Mouse (Mus musculus) CD4-positive, CD25-positive, alpha-beta regulatory T cell, adult 2 months (primary cell): Measurements from ENCODE around the gene Hist1h2ba.

Source experiments
- DNase-seq: peaks from one replicate; pipeline ENCODE4 v3.0.0-alpha.2; 2012; ENCODE audit warnings: low read depth, low spot score

Gene Hist1h2ba

GRCm38 (mm10) chr13:23906906-23907305 is 27.1 kb downstream of the Hist1h2ba start:
- DNase-seq = no peak

- DNase-seq = peak; percentile 29
These were observed 35.7 kb downstream of the Hist1h2ba start for GRCm38 (mm10) chr13:23898242-23898641.

- no peak for DNase-seq
These were observed 40.7 kb downstream of the Hist1h2ba start for GRCm38 (mm10) chr13:23893269-23893593.

- no peak for DNase-seq
These were observed 41.2 kb downstream of the Hist1h2ba start for GRCm38 (mm10) chr13:23892592-23893268.

GRCm38 (mm10) chr13:23889011-23889605 is 44.8 kb downstream of the Hist1h2ba start:
- DNase-seq = no peak

GRCm38 (mm10) chr13:23887026-23887725 is 46.8 kb downstream of the Hist1h2ba start:
- no peak for DNase-seq

DNA sequence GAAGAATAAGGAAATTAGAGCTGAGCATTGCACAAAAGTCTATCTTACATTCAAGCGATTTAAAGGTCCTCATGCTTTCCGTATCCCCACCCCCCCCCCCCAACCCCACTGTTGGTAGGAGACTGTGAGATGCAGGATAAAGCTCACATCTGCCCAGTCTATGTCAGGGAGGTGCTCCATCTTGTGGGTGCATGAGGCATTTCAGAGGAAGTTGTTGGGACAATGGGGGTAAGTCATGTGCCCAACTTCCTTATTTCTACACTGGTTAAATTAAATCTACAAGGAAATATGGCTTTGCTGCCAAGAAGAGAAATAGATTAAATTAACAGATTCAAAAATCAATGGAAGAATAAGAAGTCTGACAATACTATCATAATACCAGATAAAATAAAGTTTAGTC is 48.4 kb downstream of the Hist1h2ba start:
- peak; percentile 24 for DNase-seq
